Mouse (Mus musculus) heart, embryonic 10.5 days (tissue): ENCODE results near the gene Tom1l1. TPM values are rescaled to one million over a fixed set of nuclear protein-coding genes. Genes with fewer than 3 reads are reported as not detected.

ENCODE experiments used
- DNase-seq: peaks from one replicate; pipeline ENCODE4 v3.0.0-alpha.2; 2017; ENCODE audit warnings: low spot score
- H3K27ac ChIP-seq: fragments of 300-500 bp; sonication (generic); 2 replicates; pipeline ENCODE4 v1.5.1; 2016; ENCODE audit warnings: mild to moderate bottlenecking
- H3K27me3 ChIP-seq: fragments of 300-500 bp; sonication (generic); 2 replicates; pipeline ENCODE4 v1.6.1; 2016; ENCODE audit warnings: mild to moderate bottlenecking; ENCODE audit not compliant: poor library complexity, insufficient read depth, severe bottlenecking
- H3K36me3 ChIP-seq: fragments of 300-500 bp; sonication (generic); 2 replicates; pipeline ENCODE4 v1.6.1; 2016; ENCODE audit warnings: mild to moderate bottlenecking, moderate library complexity
- H3K4me1 ChIP-seq: fragments of 300-500 bp; sonication (generic); 2 replicates; pipeline ENCODE4 v1.6.1; 2016; ENCODE audit warnings: mild to moderate bottlenecking
- H3K4me3 ChIP-seq: fragments of 300-500 bp; sonication (generic); 2 replicates; pipeline ENCODE4 v1.5.1; 2016; ENCODE audit warnings: mild to moderate bottlenecking, moderate library complexity
- H3K9me3 ChIP-seq: fragments of 300-500 bp; sonication (generic); 2 replicates; pipeline ENCODE4 v1.6.1; 2016; ENCODE audit warnings: mild to moderate bottlenecking, moderate library complexity
- WGBS: fragments of 180-500 bp; shearing (Covaris S2); methylation state at CpG from one replicate; pipeline ENCODE4 v1.1.7; 2016; 5-methylcytosine and 5-hydroxymethylcytosine counted together
- polyA plus RNA-seq: library from polyadenylated mRNA; unstranded; fragments of >200 nt; fragmentation: Nextera tagmentation; extraction: Ambion mirVana; gene quantifications from 2 replicates; pipeline ENCODE4 v1.2.1, GENCODE M21; 2016

Gene Tom1l1
- polyA plus RNA-seq, 1 experiment from 2014 or later = 37.9 TPM

DNA sequence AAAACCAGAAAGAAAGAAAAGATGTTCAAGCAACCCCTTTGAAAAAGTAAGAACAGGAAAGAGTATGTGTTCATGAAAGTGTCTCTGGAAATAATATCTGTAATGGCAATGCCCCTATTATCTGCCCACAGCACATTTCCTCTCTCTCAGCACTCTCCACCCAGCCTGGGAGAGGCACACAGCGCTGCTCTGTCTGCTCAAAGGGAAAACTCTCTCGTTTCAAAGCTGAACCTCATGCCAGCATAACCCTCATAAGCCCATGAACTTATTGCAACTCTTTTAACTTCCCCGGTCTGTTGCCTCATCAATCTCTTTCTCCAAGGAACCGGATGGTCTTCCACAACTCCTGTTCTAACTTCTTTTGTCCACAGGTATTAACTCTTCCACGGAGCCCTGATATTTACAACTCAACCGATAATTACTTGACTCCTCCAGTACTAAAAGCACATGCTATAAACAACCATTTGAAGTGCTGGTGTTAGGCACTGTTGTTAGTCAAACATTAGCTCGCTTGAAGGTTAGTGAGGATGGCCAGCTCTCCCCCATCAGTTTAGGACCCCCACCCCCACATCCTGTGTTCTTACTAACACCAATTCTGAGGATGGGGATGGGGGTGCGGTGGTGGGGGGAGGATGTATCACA lies 23.7 kb downstream of the Tom1l1 start:
- H3K4me1 ChIP-seq = peaks cover 37% of the 10 kb centered on the region
- no peak overlapping the region for H3K4me3 ChIP-seq
- DNase-seq = peak; percentile 82
- WGBS = 22% methylated on average over 8 of the region's 8 CpGs
- H3K27ac ChIP-seq = peak overlapping the region; percentile 82
- H3K36me3 ChIP-seq = peaks cover 39% of the 10 kb centered on the region
- no peaks in the 10 kb centered on the region for H3K27me3 ChIP-seq
- H3K9me3 ChIP-seq = no peaks in the 10 kb centered on the region

- no peak for DNase-seq
- no peak overlapping the region for H3K4me3 ChIP-seq
- peaks cover 40% of the 10 kb centered on the region for H3K36me3 ChIP-seq
- peaks cover 37% of the 10 kb centered on the region for H3K4me1 ChIP-seq
- peak overlapping the region; percentile 82 for H3K27ac ChIP-seq
- H3K9me3 ChIP-seq = no peaks in the 10 kb centered on the region
- H3K27me3 ChIP-seq = no peaks in the 10 kb centered on the region
- WGBS = 55% methylated on average over 5 of the region's 5 CpGs
These were observed 24.4 kb downstream of the Tom1l1 start for GRCm38 (mm10) chr11:90663618-90664297.

DNA sequence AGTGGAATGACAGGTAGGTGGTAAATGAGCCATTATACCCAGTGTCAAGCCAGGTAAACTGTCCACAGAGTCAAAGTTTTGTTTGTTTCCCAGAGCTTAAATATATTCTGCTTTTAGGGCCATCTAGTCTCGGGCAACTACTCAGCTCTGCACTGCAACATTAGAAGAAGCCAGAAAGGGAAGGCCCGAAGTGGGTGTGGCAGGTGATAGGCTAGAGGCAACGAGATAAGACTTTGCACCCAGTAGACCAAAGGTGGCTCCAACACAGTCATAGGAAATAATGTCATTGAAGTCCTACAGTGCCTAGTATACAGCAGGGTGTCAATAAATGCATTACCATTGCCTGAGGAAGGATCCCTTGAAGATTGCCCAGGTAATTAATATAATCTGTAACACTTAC lies 25.1 kb downstream of the Tom1l1 start:
- no peak for DNase-seq
- Histone ChIP-seq H3K27ac (peak overlapping the region; percentile 10; the same call in 1 of the 2 replicates), H3K4me3 (no peak overlapping the region), H3K36me3 (peaks cover 34% of the 10 kb centered on the region), H3K9me3 (no peaks in the 10 kb centered on the region), H3K27me3 (no peaks in the 10 kb centered on the region), H3K4me1 (peaks cover 37% of the 10 kb centered on the region)
- WGBS = 57% methylated on average over 3 of the region's 3 CpGs

GRCm38 (mm10) chr11:90660662-90661061 lies 27.5 kb downstream of the Tom1l1 start:
- Histone ChIP-seq H3K4me3 (no peak overlapping the region), H3K9me3 (no peaks in the 10 kb centered on the region), H3K27me3 (no peaks in the 10 kb centered on the region), H3K27ac (no peak overlapping the region), H3K36me3 (peaks cover 53% of the 10 kb centered on the region), H3K4me1 (peaks cover 26% of the 10 kb centered on the region)
- no peak for DNase-seq
- 83% methylated on average over 4 of the region's 4 CpGs for WGBS

DNA sequence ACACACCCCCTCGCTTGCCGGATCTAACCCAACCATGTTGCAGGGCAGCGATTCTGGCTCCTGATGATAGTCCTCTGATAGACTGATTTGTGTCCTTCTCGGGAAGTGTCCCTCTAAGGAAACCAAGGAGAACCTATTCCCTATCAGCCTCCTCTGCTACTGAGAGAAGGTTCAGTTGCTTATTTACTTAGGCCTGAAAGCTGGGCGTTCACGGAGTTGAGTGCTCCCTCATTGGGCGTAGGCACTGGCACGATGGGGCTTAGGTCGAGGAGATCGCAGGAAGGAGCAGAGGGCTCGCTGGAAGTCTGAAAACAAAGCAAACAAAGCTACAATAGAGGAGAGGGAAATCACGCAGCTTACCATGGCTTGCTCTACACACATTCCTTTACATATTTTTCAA lies 30.6 kb downstream of the Tom1l1 start:
- 88% methylated on average over 12 of the region's 12 CpGs for WGBS
- Histone ChIP-seq H3K4me1 (no peaks in the 10 kb centered on the region), H3K4me3 (no peak overlapping the region), H3K36me3 (peaks cover 71% of the 10 kb centered on the region), H3K27me3 (no peaks in the 10 kb centered on the region), H3K27ac (no peak overlapping the region), H3K9me3 (no peaks in the 10 kb centered on the region)
- DNase-seq = no peak

DNA sequence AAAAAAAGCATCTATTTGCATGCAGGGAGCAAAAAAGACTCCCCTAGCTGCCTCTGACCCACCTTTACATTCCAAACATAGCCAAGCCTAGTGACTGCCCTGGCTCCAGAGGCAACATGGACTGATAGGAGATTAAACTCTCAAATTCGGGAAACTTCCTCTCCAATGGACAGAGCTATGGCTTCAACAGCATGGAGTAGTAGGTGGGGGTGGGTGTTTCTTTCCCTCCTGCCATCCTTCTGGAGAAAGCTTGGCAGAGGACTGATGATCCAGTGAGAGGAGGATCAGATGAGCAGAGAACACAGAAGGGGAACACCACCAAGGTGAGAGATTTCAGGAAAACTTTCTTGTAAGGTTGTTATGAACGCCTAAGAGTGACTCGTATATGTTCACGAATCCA lies 35.6 kb downstream of the Tom1l1 start:
- no peaks in the 10 kb centered on the region for H3K9me3 ChIP-seq
- DNase-seq = no peak
- H3K27ac ChIP-seq = no peak overlapping the region
- H3K4me1 ChIP-seq = no peaks in the 10 kb centered on the region
- H3K36me3 ChIP-seq = peaks cover 82% of the 10 kb centered on the region
- no peak overlapping the region for H3K4me3 ChIP-seq
- no peaks in the 10 kb centered on the region for H3K27me3 ChIP-seq
- 83% methylated on average over 4 of the region's 4 CpGs for WGBS

GRCm38 (mm10) chr11:90650231-90650885 lies 37.8 kb downstream of the Tom1l1 start:
- no peak overlapping the region for H3K27ac ChIP-seq
- H3K36me3 ChIP-seq = peaks cover 84% of the 10 kb centered on the region
- H3K4me1 ChIP-seq = no peaks in the 10 kb centered on the region
- no peak overlapping the region for H3K4me3 ChIP-seq
- no peaks in the 10 kb centered on the region for H3K9me3 ChIP-seq
- 53% methylated on average over 9 of the region's 9 CpGs for WGBS
- no peaks in the 10 kb centered on the region for H3K27me3 ChIP-seq
- no peak for DNase-seq

DNA sequence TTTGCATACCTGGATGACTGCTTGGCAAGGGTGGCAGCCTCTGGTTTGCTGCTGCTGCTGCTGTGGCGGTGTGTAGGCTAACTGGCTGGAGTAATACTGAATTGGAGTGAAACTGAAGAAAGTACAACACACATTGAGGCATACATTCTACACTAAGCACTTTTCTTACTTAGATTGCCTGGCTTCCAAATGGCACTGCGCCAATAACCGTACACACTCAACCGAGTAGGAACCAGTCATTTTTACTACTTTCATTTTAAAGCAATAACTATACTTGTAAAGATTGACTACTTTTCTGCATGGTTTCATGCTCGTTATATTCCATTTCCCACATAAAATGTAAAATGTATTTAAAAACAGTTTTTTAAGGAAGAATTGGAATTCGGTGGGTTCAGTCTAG lies 38.4 kb downstream of the Tom1l1 start:
- WGBS = 89% methylated on average over 6 of the region's 6 CpGs
- no peaks in the 10 kb centered on the region for H3K9me3 ChIP-seq
- H3K36me3 ChIP-seq = peaks cover 86% of the 10 kb centered on the region
- no peaks in the 10 kb centered on the region for H3K4me1 ChIP-seq
- H3K27ac ChIP-seq = no peak overlapping the region
- DNase-seq = no peak
- no peaks in the 10 kb centered on the region for H3K27me3 ChIP-seq
- H3K4me3 ChIP-seq = no peak overlapping the region

DNA sequence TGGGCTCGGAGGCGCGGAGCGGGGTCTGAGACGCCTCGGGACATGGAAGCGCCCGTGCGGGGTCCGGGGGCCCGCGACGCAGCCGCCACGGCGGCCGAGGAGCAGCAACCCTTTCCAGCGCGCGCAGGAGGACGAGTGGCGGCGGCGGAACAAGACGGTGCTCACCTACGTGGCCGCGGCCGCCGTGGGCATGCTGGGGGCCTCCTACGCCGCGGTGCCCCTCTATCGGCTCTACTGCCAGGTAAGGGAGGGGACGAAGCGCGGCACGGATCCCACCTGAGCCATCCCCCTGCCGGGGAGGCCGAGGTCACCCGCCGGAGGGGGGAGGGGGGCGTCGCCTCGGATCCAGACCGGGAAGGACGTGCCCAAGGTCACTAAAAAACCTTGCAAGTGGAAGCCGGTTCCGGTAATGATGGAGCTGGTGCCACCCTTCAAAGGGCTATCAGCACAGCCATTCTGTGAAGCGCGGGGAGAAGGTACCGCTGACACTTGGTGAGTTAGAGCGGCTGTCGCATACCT lies 49.8 kb downstream of the Tom1l1 start:
- Histone ChIP-seq H3K9me3 (no peaks in the 10 kb centered on the region), H3K4me3 (peak overlapping the region; percentile 100), H3K4me1 (peaks cover 7% of the 10 kb centered on the region; the same call in 1 of the 2 replicates), H3K27me3 (no peaks in the 10 kb centered on the region), H3K36me3 (peaks cover 21% of the 10 kb centered on the region), H3K27ac (peak overlapping the region; percentile 99)
- no peak for DNase-seq
- WGBS = under 1% methylated on average over 54 of the region's 54 CpGs

DNA sequence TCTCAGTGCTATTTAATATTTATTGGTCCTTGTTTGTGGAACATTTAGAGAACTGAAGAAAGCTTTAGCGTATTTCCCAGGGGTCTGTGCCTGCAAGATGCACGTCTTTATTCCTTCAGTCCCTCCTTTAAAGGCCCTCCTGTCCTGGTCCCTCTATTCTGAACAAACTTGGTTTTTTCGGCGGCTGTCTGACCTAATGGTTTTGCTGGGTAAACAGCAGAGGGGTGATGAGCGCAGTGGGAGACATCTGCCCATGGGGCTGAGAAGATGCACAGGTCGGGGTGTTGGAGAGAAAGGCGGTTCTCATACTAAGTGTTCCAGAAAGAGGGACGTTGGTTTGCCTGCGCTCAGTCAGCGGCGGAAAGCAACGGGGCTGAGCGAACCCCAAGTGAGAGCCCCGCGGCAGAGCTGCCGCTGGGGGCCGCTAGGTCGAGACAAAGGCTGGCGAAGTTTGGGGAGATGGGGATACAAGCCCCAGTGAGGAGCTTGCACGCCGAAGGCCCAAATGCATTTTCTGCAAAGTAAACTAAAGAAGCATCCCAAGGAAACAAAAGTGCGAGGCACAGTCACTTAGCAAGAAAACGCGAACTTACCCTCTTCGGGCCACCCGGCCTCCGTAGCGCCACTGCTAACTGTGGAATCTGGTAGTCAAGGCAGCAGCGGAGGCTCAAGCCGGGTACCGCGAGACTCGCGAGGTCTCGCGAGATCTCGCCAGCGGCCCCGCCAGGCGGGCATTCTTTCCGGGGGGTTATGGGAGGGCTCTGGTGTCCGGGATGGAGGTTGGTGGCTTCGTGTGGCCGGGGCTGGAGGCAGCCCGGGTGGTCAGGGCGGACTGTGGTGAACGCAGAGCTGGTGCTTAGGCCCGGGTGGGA lies 50.5 kb downstream of the Tom1l1 start, which contains the start of the genes Stxbp4 and Cox11:
Gene Stxbp4 (minus strand): TSS at position 645 of the 872 bp plus-strand sequence.
Gene Cox11 (plus strand): TSS at position 734 of the 872 bp plus-strand sequence.
- Histone ChIP-seq H3K27ac (peak within 1 kb of the TSS; percentile 99), H3K27me3 (no peaks in the 10 kb centered on the region), H3K4me1 (peaks cover 7% of the 10 kb centered on the region; the same call in 1 of the 2 replicates), H3K36me3 (peaks cover 18% of the 10 kb centered on the region), H3K9me3 (no peaks in the 10 kb centered on the region), H3K4me3 (peak within 1 kb of the TSS; percentile 100)
- DNase-seq = peak; percentile 97
- WGBS = under 1% methylated on average over 48 of the region's 48 CpGs

GRCm38 (mm10) chr11:90634661-90635060 lies 53.5 kb downstream of the Tom1l1 start:
- Histone ChIP-seq H3K27ac (no peak overlapping the region), H3K4me1 (peaks cover 7% of the 10 kb centered on the region; the same call in 1 of the 2 replicates), H3K27me3 (no peaks in the 10 kb centered on the region), H3K36me3 (no peaks in the 10 kb centered on the region), H3K4me3 (no peak overlapping the region), H3K9me3 (no peaks in the 10 kb centered on the region)
- no peak for DNase-seq
- WGBS = 81% methylated on average over 3 of the region's 3 CpGs

- H3K4me1 ChIP-seq = peaks cover 7% of the 10 kb centered on the region; the same call in 1 of the 2 replicates
- H3K4me3 ChIP-seq = no peak overlapping the region
- DNase-seq = no peak
- no peaks in the 10 kb centered on the region for H3K36me3 ChIP-seq
- 73% methylated on average over 2 of the region's 2 CpGs for WGBS
- no peak overlapping the region for H3K27ac ChIP-seq
- H3K9me3 ChIP-seq = no peaks in the 10 kb centered on the region
- H3K27me3 ChIP-seq = no peaks in the 10 kb centered on the region
These were observed 55.7 kb downstream of the Tom1l1 start for GRCm38 (mm10) chr11:90632480-90632879.
